Mouse (Mus musculus) layer of hippocampus, postnatal 25 days (tissue): Measurements from ENCODE around the gene Agap1. TPM values are rescaled to one million over a fixed set of nuclear protein-coding genes. Genes with fewer than 3 reads are reported as not detected.

Experiments used
- DNase-seq, 2 experiments: peaks; one replicate each; pipeline ENCODE4 v3.0.0; 2022; ENCODE audit warnings: mixed read lengths in 2 of 2, low spot score in 1 of 2; ENCODE audit errors: extremely low spot score in 1 of 2
- total RNA-seq, 2 experiments: library from RNA; stranded (reverse); gene quantifications; 2 replicates each; pipeline ENCODE4 v1.2.3; 2021

The Agap1 gene
- total RNA-seq, 2 experiments from 2014 or later, result 255 to 275 TPM

DNA sequence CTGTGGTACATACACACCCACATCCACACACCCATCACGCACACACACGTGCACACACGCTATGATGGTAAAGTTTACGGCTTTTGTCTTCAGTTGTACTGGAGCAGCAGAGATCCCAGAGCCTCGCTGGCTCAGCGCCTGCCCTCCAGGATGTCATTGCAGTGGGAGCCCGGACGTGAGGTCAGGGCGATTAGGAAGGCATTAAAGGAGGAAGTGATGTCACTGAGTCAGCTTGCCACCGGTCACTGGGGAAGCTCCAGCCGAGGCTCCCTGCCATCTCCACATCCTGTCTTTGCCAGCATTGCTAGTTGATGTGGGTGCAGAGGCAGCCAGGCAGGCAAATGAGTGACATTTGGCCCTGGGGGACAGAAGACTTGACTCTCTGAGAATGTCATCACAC lies 189.5 kb downstream of the Agap1 start:
- no peak for DNase-seq

GRCm38 (mm10) chr1:89646326-89647018 lies 191.9 kb downstream of the Agap1 start:
- DNase-seq, result peak in 1 of 2 experiments; percentile 66

DNA sequence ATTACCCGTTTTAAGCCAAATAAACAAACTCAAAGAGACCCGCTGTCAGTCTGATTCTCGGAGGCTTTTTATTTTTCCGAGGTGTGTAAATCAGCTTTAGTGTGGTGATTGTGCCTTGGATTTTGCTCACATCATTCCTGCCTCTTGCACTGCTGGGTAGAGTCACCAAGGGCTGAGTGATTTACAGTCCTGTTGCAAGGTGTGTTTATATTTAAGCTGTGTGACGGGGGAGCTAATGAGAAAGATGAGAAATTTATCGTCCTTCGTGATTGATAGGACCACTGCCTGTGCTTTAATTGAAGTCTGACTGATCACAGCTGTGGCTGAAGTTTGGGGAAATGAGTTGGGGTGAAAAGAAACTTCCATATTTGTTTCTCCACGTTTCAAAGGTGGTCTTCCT lies 192.9 kb downstream of the Agap1 start:
- DNase-seq, result no peak

GRCm38 (mm10) chr1:89650557-89650956 lies 196.0 kb downstream of the Agap1 start:
- no peak for DNase-seq

- DNase-seq, result no peak
These were observed 201.6 kb downstream of the Agap1 start for GRCm38 (mm10) chr1:89656167-89656566.

DNA sequence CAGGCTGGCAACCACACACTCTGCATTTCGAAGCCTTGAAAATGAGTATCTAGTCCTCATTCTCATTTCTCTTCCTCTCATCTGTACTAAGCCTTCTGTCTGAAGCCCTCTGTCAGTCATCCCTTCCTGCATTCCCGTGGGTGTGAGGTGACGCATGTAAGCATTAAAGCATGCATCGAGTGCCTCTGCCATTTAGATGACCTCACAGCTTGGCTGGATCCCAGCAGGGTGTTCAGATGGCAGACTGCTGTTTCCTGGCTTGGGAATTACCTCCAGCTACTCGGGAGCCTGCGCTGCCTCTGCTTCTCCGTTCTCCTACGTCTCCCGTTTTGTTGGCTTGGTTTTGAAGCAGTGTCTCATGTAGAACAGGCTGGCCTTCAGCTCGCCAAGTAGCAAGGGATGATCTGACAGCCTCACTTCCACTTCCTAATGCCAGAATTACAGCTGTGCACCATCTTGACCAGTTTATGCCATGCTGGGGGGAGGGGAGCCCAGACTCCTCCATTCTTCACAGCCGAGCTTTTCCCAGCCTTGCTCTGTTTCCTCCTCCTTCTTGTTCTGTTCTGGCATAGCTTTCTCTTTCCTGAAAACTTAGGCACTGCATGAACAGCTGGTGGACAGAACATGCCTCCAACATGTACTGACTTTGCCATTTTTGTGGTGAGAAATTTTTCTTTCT lies 202.2 kb downstream of the Agap1 start:
- no peak for DNase-seq

DNA sequence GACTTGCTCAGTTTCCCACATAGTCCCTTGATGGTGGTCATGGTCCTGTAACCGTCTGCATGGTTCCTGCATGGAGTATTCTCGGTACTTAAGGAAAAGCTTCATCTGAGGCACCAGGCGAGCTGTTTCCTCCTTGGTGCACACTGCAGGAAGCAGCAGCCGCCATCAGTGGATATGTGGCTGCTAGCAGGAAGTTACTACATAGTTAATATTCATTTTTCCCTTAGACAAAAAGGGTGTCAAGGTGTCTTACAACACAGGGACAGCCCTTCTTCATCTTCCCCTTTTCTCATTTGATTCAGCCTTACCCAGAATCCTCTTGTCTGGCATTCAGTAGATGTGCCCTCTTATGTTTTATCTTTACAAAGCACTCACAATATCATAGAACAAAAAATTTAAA lies 206.2 kb downstream of the Agap1 start:
- DNase-seq, result no peak

DNA sequence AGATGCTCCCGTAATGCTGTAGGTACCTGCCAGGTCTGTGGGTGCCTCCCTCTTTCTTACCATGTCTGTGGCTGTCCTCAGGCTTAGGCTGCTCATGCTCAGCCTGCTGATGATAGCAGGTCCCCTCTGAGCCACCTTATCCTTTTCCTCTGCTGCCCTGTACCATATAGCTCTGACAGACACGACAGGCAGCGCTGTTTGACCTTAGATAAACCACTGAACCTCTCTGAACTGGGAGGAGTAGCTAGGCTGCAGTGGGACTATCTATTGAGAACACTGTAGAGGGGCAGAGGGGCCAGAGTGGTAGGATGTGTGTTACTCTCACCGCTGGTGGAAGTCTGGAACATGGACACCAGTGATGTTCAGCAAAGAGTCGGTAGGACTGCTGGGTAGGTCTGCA lies 211.5 kb downstream of the Agap1 start:
- no peak for DNase-seq

DNA sequence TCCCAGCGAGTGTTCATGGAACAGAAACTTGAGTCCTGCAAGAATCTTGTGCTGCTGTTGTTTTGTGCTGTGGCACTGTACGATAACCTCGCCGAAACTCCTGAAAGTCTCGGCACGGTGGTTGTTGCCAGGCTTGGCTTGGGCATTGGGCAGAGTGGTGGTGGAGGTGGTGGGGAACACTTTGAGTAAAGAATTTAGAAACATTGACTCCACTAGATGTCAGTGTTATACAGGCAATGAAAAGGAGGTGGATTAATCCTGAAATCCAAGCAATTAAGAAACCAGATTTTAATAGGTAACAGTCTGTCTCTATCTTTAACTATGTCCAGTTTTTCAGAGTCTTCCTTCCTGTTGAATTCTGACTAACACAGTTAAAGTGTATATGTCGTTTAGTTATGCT lies 212.8 kb downstream of the Agap1 start:
- DNase-seq, result no peak

DNA sequence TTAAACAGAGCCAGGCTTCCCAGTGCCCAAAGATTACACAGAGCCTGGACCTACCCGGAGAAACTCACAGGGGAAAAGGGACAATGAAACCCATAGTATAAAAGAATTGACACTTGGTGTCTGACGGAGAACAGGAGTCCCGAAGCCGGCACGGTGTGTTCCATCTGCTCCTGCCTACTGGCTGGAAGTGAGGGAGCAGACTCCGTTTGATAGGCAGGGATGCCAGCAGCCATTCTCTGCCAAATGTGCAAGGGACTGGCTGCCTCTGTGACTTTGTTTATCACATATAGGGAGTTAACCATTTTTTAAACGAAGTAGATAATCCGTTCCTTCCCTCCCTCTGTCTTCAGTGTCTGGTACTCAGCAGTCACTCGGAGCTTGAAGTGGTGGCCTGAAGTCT lies 214.0 kb downstream of the Agap1 start:
- no peak for DNase-seq

- DNase-seq, result no peak
These were observed 216.6 kb downstream of the Agap1 start for GRCm38 (mm10) chr1:89671110-89671787.

DNA sequence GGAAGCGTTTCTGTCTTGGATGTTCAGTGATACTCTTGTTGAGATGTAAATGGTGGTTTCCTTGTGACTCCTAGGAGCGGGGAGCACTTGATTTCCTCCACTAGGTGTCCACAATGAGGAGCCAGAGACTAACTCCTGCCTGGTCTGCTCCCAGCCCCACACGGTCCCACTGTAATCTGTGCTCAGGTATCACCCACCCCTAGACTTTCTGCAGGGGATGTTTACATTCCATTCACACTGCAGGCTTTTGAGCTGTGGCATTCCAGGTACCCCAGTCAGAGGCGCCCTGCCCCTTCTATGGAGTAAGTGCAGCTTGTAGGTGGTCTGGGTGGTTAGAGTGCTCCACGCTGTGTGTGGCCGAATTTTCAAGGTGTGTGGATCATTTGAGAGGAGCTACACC lies 218.5 kb downstream of the Agap1 start:
- no peak for DNase-seq

DNA sequence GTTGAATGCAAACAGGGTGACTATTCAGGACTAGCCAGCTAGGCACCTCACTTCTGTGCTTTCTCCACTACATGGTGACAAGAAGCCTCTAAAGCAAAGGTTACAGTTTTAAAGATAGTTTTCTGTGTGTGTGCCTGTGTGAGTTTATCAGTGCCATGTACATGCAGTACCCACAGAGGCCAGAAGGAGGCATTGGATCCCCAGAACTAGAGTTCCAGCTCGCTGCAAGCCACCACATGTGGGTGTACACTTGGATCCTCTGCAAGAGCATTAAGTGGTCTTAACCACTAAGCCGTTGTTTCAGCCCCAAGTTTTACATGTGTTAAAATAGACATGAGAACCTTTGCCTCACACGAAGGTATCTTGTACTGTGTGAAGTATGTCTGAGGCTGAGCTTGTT lies 219.1 kb downstream of the Agap1 start:
- DNase-seq, result peak in 1 of 2 experiments; percentile 26

DNA sequence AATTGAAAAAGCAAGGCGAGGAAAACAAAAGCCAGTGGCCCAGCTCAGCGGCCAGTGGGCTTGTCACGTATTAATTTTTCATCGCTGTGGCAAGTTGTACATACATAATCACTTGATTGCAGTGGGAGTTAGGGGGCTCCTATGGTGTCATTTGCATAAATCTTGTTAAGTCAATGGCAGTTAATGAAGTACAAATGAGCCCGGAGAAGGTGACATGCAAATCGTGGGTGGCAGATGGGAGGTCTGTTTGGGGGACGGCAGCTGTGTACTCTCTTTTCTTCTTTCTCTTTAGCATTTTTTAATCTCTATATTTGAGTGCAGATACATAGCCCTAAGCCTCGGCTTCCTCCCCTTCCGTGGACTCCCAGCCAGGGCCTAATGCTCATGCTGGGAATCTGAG lies 220.1 kb downstream of the Agap1 start:
- no peak for DNase-seq

DNA sequence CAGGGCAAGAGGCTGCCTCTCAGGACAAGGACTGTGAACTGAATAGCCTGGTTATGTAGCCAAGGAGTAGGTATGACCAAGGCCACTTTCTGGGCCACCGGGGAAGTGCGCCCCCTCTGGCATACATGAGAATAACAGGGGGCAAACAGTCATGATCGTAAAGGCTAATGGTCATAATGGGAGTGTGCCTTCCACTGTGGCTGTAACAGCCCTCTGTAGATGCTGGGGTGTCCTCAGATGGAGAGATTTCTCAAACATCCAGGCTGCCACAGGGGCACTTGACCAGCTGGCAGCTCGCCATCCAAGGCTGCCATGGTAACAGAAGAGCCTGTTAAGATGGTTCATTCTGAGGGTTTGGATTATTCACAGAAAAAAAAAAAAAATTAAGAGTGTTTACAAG lies 221.8 kb downstream of the Agap1 start:
- DNase-seq, result peak in 1 of 2 experiments; percentile 41

- DNase-seq, result no peak
These were observed 226.1 kb downstream of the Agap1 start for GRCm38 (mm10) chr1:89680673-89681072.

DNA sequence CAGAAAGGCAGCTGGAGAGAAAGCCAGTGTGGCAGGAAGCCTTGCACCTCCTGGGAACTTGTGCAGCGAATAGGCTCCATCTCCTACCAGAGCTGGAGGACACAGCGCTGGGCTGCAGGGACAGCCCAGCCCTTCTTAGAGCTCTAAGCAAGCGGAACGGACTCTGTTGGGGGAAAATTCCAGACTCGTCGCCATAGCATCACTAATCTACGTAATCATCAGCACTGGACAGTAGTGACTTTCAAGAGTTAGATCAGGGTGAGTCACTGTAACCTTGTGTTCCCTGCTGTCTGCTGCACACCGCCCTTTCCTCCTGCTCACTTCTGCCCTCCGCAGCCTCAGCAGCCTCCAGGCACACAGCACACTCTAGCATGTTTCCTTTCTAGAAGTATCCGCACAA lies 234.3 kb downstream of the Agap1 start:
- DNase-seq, result no peak

DNA sequence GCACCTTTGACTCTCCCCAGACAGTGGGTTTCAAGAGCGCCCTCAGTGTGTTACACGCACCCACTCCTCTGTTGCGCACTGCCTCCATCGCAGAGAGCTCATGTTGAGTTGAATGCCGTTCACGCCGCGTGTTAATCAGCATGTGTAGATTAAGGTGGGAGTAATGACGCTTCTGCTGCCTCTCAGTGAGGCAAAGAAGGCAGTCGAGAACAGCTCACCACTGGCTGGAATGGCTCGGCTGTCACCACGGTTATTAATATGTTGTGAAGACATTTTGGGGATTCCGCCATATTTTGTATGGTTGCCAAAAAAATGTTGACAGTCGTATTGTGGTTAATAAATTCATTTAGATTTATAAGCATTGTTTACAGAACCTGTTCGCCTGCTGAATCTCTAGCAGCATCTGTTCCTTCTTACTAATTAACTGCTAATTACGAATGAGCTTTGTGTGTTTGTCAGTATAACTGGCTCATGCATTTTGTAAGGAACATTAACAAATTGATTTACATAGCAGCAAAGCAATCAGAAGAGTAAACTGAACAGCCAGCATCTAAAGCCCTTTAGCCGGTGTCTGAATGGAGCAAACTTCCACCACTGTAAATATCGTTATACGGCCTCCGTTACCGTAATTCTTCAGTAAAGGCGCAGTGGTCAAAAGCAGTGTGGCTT lies 235.1 kb downstream of the Agap1 start:
- DNase-seq, result no peak

GRCm38 (mm10) chr1:89691096-89691495 lies 236.5 kb downstream of the Agap1 start:
- DNase-seq, result no peak

DNA sequence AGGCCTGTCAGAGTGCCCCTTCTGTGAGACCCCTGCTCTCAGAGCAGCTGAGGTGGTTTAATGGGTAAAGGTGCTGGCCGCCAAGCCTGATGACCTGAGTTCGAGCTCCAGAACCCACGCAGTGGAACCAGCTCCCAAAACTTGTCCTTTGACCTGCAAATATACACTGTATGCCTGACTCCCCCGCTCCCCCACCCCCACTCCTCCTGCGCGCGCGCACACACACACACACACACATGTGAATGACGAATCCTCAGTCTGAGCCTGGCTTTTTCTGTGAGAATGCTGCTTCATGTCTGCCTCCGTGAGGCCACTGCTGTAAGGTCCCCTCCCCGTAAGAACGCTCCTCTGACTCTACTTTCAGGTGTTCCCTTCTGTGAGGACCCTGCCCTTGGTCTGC lies 237.8 kb downstream of the Agap1 start:
- no peak for DNase-seq

DNA sequence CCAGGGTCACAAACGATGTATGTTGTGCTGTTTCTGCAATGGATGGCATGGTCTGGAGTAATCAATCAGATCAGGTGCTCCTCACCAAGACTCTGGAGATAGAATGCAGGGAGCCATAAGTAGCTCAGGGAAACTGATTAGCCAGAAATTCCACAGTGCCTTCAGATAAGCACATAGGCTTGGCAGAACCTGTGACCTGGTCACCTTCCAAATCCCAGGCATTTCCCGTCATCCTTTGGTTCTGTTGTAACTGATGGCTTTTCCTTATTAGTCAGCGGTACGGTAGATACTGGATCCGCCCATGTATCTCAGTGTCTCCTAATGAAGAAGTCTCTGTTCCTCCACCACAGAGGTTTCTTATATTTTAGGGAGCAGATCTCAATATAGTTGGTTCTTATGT lies 240.3 kb downstream of the Agap1 start:
- no peak for DNase-seq
